Mouse (Mus musculus): ENCODE measurements around the gene Slc26a1. TPM values are rescaled to one million over a fixed set of nuclear protein-coding genes. Genes with fewer than 3 reads are reported as not detected.

The Slc26a1 gene
- polyA plus RNA-seq, 1 experiment from 2014 or later: 3.3 TPM

DNA sequence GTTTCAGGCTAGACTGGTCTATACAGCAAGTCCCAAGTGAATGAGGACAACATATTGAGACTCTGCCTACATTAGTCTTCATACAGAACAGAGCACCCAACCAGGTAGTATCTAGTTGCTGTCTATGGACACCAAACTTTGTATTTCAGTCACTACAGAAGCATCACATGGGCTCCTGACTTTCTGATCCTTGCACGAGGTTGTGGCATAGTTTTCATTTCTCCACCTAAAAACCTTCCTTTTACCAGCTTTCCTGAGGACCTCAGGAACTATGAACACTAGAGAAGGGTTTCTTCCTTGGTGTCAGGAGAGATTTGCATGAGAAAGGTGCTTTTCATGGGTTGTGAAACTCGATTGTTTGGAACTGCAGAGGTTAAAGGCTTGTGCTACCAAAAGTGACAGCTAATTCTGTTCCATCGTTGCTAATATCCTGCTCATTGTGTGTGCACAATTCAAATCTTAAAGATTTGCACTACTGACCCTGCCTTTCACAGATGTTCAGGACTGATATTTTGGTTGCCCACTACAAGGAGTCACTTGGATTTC, 6.9 kb downstream of the Slc26a1 start:
- peaks cover 13% of the 10 kb centered on the region for H3K4me1 ChIP-seq (ENCODE audit: control insufficient read depth, insufficient read depth, low read length)
- peak overlapping the region; percentile 74 for H3K4me2 ChIP-seq (ENCODE audit: low read depth, low read length)
- H3K9ac ChIP-seq (replicated peaks; ENCODE audit: low read depth, low read length): peak overlapping the region; percentile 66
- peak overlapping the region; percentile 83; the same call in 1 of the 2 replicates for H3K27ac ChIP-seq (ENCODE audit: low read depth, low read length)
- peak overlapping the region; percentile 46 for H3K4me3 ChIP-seq (ENCODE audit: low read depth, low read length)
- no peaks in the 10 kb centered on the region; the same call in 1 of the 2 replicates for H3K36me3 ChIP-seq (ENCODE audit: control insufficient read depth, insufficient read depth, low read length)
- no peaks in the 10 kb centered on the region for H3K27me3 ChIP-seq (ENCODE audit: control insufficient read depth, insufficient read depth, low read length)
- 10% methylated on average over 3 of the region's 3 CpGs for WGBS
- no peak; the same call in 1 of the 2 replicates for ATAC-seq (ENCODE audit: low read depth)
- H3K9me3 ChIP-seq (ENCODE audit: control insufficient read depth, low read length): no peaks in the 10 kb centered on the region

DNA sequence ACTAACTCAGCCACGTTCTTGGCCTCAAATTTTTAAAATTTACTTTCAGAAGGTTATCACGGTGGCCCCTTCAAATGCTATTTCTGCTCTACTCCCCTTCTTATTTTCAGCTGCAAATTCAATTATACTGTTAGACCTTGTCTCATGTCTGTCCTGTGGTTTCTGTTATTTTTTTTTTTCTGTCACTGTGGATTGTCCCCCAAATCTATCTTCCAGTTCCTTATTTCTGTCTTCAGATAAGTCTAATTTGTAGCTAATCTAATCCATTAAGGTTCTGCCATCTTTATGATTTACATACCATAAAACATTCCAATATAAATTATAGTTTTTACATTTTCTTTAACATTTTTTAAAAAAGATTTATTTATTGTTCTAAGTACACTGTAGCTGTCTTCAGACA, 8.0 kb downstream of the Slc26a1 start:
- Histone ChIP-seq H3K4me2 (ENCODE audit: low read depth, low read length) (no peak overlapping the region), H3K36me3 (ENCODE audit: control insufficient read depth, insufficient read depth, low read length) (no peaks in the 10 kb centered on the region; the same call in 1 of the 2 replicates), H3K27ac (ENCODE audit: low read depth, low read length) (no peak overlapping the region), H3K27me3 (ENCODE audit: control insufficient read depth, insufficient read depth, low read length) (no peaks in the 10 kb centered on the region), H3K4me1 (ENCODE audit: control insufficient read depth, insufficient read depth, low read length) (peaks cover 13% of the 10 kb centered on the region), H3K9ac (replicated peaks; ENCODE audit: low read depth, low read length) (no peak overlapping the region), H3K9me3 (ENCODE audit: control insufficient read depth, low read length) (no peaks in the 10 kb centered on the region), H3K4me3 (ENCODE audit: low read depth, low read length) (no peak overlapping the region)
- ATAC-seq (ENCODE audit: low read depth): no peak
- WGBS: 85% methylated on average over 2 of the region's 2 CpGs

DNA sequence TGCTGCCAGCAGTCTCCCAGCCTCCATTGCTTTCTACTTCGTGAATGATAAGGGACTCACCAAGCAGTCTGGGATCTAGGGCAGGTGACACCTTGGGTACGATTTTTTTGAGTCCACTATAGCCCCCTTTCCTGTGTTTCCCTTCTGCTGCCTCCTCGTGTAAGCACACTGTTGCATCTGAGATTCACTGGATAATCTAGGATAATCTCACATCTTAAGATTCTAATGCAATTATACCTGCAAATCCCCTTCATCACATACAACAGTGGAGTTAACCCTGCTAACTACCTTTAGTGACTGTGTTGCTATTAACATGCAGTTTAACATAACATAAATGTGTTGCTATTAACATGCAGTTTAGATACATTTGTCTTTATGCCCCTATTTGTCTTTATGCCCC, 10.3 kb downstream of the Slc26a1 start:
- WGBS: 50% methylated on average over 3 of the region's 3 CpGs
- ATAC-seq (ENCODE audit: low read depth): no peak

DNA sequence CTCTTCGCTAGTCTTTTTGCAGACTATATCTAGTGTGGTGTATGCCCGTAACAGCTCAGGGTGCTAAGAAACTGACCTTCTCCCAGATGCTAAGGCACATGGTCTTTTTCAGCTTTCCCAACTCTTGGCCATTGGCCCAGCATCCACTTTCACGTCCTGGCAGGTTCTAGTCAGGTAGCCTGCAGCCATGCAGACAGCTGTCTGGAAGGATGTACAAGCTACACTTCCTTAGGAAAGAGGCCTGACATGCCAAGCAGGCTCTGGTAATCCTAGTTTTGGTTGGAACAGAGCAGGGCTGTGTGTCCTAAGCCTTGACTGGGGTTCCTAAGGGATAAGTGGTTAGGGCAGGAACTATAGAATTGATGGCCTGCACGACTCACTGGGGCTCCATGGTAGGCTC, 12.6 kb downstream of the Slc26a1 start:
- peaks cover 14% of the 10 kb centered on the region; the same call in 1 of the 2 replicates for H3K4me1 ChIP-seq (ENCODE audit: control insufficient read depth, insufficient read depth, low read length)
- no peak overlapping the region for H3K27ac ChIP-seq (ENCODE audit: low read depth, low read length)
- H3K36me3 ChIP-seq (ENCODE audit: control insufficient read depth, insufficient read depth, low read length): no peaks in the 10 kb centered on the region
- H3K9ac ChIP-seq (replicated peaks; ENCODE audit: low read depth, low read length): no peak overlapping the region
- ATAC-seq (ENCODE audit: low read depth): no peak
- no peak overlapping the region for H3K4me2 ChIP-seq (ENCODE audit: low read depth, low read length)
- no peaks in the 10 kb centered on the region for H3K27me3 ChIP-seq (ENCODE audit: control insufficient read depth, insufficient read depth, low read length)
- 91% methylated on average over 4 of the region's 4 CpGs for WGBS
- no peak overlapping the region for H3K4me3 ChIP-seq (ENCODE audit: low read depth, low read length)
- H3K9me3 ChIP-seq (ENCODE audit: control insufficient read depth, low read length): no peaks in the 10 kb centered on the region

More for the DNA sequence above, 10.3 kb downstream of the Slc26a1 start:
- no peaks in the 10 kb centered on the region for H3K27me3 ChIP-seq (ENCODE audit: control insufficient read depth, insufficient read depth, low read length)
- H3K4me2 ChIP-seq (ENCODE audit: low read depth, low read length): no peak overlapping the region
- H3K4me3 ChIP-seq (ENCODE audit: low read depth, low read length): no peak overlapping the region
- H3K9me3 ChIP-seq (ENCODE audit: control insufficient read depth, low read length): no peaks in the 10 kb centered on the region
- H3K27ac ChIP-seq (ENCODE audit: low read depth, low read length): no peak overlapping the region
- H3K9ac ChIP-seq (replicated peaks; ENCODE audit: low read depth, low read length): no peak overlapping the region
- H3K4me1 ChIP-seq (ENCODE audit: control insufficient read depth, insufficient read depth, low read length): peaks cover 14% of the 10 kb centered on the region
- no peaks in the 10 kb centered on the region for H3K36me3 ChIP-seq (ENCODE audit: control insufficient read depth, insufficient read depth, low read length)

DNA sequence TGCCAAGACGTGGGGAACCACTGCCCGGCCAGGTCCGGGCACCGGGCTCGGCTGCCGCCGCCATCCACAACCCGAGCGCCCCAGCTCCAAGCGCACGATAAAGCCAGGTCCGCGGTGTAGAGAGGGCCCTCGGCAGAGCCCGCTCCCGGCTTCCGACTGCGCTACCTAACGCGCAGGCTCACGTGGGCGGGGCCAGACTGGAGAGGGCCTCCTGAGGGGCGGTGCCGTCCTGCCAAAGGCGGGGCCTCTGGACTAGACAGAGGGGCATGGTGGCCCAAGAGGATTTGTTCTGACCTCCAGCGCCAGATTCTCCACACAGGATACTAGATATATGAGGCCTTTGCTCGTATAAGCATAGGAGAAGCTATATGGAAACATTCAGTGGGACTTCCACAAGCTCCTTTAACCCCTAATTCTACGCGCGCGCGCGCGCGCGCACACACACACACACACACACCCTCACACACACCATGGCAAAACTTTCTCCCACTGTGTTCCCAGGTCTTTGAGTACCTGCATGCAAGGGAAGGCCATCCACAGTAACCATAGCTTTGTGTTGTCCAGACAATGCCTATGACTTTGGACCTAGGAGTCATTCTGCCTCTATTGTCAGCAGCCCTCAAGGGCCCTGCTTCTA, 14.6 kb downstream of the Slc26a1 start:
- H3K36me3 ChIP-seq (ENCODE audit: control insufficient read depth, insufficient read depth, low read length): peaks cover 2% of the 10 kb centered on the region; the same call in 1 of the 2 replicates
- no peaks in the 10 kb centered on the region for H3K9me3 ChIP-seq (ENCODE audit: control insufficient read depth, low read length)
- peak; percentile 97 for ATAC-seq (ENCODE audit: low read depth)
- no peaks in the 10 kb centered on the region for H3K27me3 ChIP-seq (ENCODE audit: control insufficient read depth, insufficient read depth, low read length)
- peak overlapping the region; percentile 79 for H3K4me3 ChIP-seq (ENCODE audit: low read depth, low read length)
- peak overlapping the region; percentile 85 for H3K4me2 ChIP-seq (ENCODE audit: low read depth, low read length)
- 12% methylated on average over 36 of the region's 36 CpGs for WGBS
- H3K9ac ChIP-seq (replicated peaks; ENCODE audit: low read depth, low read length): peak overlapping the region; percentile 77
- no peak overlapping the region for H3K27ac ChIP-seq (ENCODE audit: low read depth, low read length)
- peaks cover 14% of the 10 kb centered on the region; the same call in 1 of the 2 replicates for H3K4me1 ChIP-seq (ENCODE audit: control insufficient read depth, insufficient read depth, low read length)

DNA sequence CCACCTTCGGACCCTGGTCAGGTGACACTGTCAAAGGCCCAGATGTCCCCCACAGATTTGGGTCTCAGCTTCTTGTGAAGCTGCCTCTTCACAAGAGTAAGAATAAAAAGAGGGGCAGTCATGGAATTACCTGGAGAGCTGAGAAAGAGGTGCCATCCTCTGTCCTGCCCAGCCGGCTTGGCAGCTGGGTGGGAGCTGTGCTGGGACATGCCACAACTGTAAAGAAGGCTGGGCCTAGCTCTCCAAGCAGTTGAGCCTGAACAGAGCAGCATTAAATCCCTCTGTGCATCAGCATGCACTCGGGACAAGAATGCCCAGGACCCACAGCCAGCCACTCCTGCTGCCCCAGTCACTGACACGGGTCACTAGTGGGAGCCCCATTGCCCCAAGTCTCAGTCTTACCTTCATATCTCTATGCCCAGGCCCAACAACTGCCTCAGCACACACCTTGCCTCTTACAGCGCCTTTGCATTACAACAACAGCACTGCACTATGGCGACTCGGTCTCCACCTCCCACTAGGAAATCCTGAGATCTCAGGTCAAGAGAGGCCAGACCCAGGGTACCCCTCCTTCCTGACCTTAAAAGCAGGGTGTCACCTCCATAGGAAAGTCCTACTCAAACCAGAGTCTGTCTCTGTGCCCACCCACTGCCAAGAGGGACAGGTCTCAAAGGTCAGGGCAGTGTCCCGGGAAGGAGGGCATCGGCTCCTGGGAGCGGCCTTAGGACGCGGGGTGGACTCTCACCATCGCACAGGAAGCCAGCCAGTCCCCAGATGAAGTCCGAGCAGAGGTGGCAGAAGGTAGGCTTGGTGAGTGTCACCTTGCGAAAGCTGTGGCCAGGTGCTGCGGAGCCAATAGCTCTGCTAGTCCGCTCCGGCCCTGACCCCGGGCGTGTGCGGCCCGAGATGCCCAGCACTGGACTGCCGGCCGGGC, 15.4 kb downstream of the Slc26a1 start, which contains the start of gene Idua:
TSS of gene Idua (plus strand) at position 634 of the 934 bp plus-strand sequence.
- peak within 1 kb of the TSS; percentile 85 for H3K4me2 ChIP-seq (ENCODE audit: low read depth, low read length)
- peaks cover 14% of the 10 kb centered on the region; the same call in 1 of the 2 replicates for H3K4me1 ChIP-seq (ENCODE audit: control insufficient read depth, insufficient read depth, low read length)
- peak within 1 kb of the TSS; percentile 79 for H3K4me3 ChIP-seq (ENCODE audit: low read depth, low read length)
- no peaks in the 10 kb centered on the region for H3K27me3 ChIP-seq (ENCODE audit: control insufficient read depth, insufficient read depth, low read length)
- no peaks in the 10 kb centered on the region for H3K9me3 ChIP-seq (ENCODE audit: control insufficient read depth, low read length)
- H3K27ac ChIP-seq (ENCODE audit: low read depth, low read length): no peak within 1 kb of the TSS
- peak; percentile 32 for ATAC-seq (ENCODE audit: low read depth)
- WGBS: 12% methylated on average over 24 of the region's 24 CpGs
- H3K9ac ChIP-seq (replicated peaks; ENCODE audit: low read depth, low read length): peak within 1 kb of the TSS; percentile 77
- peaks cover 9% of the 10 kb centered on the region for H3K36me3 ChIP-seq (ENCODE audit: control insufficient read depth, insufficient read depth, low read length)

DNA sequence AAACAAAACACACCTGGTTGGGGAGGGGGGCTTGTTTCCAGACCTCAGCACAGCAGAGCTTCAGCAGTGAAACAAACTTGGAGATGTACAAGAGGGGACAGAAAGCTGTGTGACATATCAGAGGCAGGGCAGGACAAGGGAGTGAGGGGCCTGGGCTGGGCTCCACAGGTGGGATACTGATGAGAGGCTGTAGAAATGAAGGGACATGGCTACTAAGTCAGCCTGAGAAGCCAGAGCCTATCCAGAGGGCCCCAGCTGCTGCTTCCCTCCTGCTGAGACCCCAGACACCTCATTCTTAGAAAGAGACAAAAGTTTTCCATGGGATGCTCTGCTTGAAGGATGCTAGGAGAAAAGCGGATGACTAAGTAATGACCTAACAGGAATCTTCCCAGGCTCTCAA, 16.8 kb downstream of the Slc26a1 start:
- Histone ChIP-seq H3K27me3 (ENCODE audit: control insufficient read depth, insufficient read depth, low read length) (no peaks in the 10 kb centered on the region), H3K4me1 (ENCODE audit: control insufficient read depth, insufficient read depth, low read length) (peaks cover 14% of the 10 kb centered on the region; the same call in 1 of the 2 replicates), H3K36me3 (ENCODE audit: control insufficient read depth, insufficient read depth, low read length) (peaks cover 23% of the 10 kb centered on the region), H3K4me3 (ENCODE audit: low read depth, low read length) (no peak overlapping the region), H3K27ac (ENCODE audit: low read depth, low read length) (no peak overlapping the region), H3K9me3 (ENCODE audit: control insufficient read depth, low read length) (no peaks in the 10 kb centered on the region), H3K4me2 (ENCODE audit: low read depth, low read length) (no peak overlapping the region), H3K9ac (replicated peaks; ENCODE audit: low read depth, low read length) (no peak overlapping the region)
- no peak for ATAC-seq (ENCODE audit: low read depth)
- 88% methylated on average over 1 of the region's 1 CpGs for WGBS

DNA sequence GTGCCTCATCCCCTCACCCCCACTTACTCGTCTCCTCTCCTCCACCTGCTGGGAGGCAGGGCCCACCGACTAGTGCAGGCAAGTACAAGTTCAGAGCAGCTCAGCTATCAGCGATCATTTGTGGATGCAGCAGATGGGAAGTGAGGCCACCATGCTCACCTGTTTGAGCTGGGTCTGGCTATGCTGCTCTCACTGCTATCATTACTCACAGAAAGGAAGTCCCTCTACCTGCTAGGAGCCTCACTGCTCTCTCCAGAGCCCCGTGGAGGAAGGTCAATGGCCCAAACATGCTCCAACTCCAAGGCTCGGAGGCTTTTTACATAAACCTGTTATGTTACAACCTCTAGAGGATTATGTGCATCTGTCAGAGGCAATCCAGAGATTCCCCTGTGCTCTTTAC, 18.0 kb downstream of the Slc26a1 start:
- Histone ChIP-seq H3K36me3 (ENCODE audit: control insufficient read depth, insufficient read depth, low read length) (peaks cover 30% of the 10 kb centered on the region), H3K9me3 (ENCODE audit: control insufficient read depth, low read length) (no peaks in the 10 kb centered on the region), H3K27me3 (ENCODE audit: control insufficient read depth, insufficient read depth, low read length) (no peaks in the 10 kb centered on the region), H3K9ac (replicated peaks; ENCODE audit: low read depth, low read length) (no peak overlapping the region), H3K4me2 (ENCODE audit: low read depth, low read length) (no peak overlapping the region), H3K4me1 (ENCODE audit: control insufficient read depth, insufficient read depth, low read length) (peaks cover 14% of the 10 kb centered on the region; the same call in 1 of the 2 replicates), H3K4me3 (ENCODE audit: low read depth, low read length) (no peak overlapping the region), H3K27ac (ENCODE audit: low read depth, low read length) (no peak overlapping the region)
- ATAC-seq (ENCODE audit: low read depth): no peak
- WGBS: 82% methylated on average over 5 of the region's 5 CpGs
